Mouse (Mus musculus): ENCODE data around the gene 4933430I17Rik. TPM values are rescaled to one million over a fixed set of nuclear protein-coding genes. Genes with fewer than 3 reads are reported as not detected.

4933430I17Rik gene
- polyA plus RNA-seq (2014; fragmentation: Illumina TruSeq; extraction: RNeasy Lipid Tissue Mini Kit (QIAGEN cat#74804); ENCODE audit: insufficient read depth, low read depth, low replicate concordance) = not detected

DNA sequence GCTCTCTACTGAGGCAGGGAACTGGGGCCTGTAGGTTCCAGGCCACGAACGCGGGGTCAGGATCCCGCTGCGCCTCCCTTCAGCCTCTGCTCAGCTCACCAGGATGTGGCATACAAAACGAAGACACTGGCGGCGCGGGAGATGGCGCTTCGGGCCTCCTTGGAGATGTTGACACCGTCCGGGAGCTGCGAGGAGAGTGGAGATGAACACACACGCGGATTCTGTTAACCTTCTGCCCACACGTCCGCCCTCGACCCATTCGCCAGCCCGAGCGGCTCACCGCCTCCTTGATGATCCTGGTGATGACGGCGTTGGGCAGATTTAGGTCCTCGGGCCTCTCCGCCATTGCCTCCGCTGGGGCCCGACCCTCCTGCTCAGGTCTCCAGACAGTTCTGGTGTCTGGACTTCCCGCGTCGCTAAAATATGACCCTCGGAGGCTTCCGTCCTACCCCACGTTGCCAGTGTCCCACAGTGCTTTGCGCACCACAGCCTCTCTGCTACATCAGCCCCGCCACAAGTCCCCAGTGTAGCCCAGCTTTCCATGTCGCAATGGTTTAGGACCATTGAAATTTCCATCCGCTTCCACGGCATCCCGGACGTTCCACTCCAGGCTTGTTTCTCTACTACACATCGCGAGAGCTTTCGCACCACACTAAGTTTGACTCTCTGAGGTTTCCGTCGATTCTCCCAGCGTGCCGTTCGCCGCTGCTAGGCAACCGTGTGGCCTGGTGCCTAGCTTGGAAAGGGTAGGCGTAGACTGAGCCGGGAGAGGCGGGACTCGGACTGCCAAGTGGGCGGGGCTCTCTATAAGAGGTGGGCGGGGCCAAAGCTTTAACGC lies at the start of gene 4933430I17Rik, which contains the start of gene Pole3:
Gene 4933430I17Rik, plus strand, starts transcription at position 719 of the 838 bp plus-strand sequence.
Gene Pole3, minus strand, starts transcription at position 418 of the 838 bp plus-strand sequence.

GRCm38 (mm10) chr4:62479937-62480708 lies 45.0 kb upstream of the 4933430I17Rik start, which contains the start of gene Bspry:
Gene Bspry, plus strand, starts transcription at chr4:62480053.

DNA sequence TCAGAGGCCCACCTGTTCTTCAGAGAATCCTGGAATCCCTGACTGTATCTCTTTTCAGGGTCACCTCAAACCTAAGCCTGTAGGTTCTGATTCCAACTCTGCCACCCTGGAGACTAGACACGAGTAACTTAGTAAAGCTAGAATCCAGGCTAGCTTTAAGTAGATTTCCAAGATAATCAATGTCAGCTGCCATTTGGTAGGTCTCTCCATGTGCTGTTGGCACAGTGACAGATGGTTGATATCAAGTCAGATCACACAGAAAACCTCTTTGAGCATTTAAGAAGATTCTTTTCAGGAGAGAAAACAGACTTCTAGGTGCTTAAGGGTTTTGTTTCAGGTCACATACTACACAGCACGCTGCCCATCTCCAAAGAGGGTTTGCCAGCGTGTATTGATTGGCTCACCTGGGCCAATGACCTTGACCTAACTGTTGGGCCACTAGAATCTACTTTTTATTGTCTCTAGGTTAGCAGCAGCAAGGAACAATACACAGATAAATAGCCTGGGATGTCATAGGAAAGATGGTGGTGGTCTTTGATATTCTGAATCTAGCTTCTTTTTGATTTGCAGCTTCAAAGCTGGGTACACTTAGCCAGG lies 21.7 kb upstream of the 4933430I17Rik start, which contains the start of gene Hdhd3:
Gene Hdhd3, minus strand, starts transcription at position 94 of the 597 bp plus-strand sequence.

GRCm38 (mm10) chr4:62519849-62520233 lies 5.3 kb upstream of the 4933430I17Rik start, which contains the start of gene Alad:
Gene Alad, minus strand, starts transcription at chr4:62519918.

GRCm38 (mm10) chr4:62559797-62560329 lies 34.7 kb downstream of the 4933430I17Rik start, which contains the start of gene Rgs3:
Gene Rgs3, plus strand, starts transcription at chr4:62559847.

Other genes starting within 250 kb of the 4933430I17Rik start
- gene Fkbp15, start 164.8 kb upstream of the 4933430I17Rik start, polyA plus RNA-seq (2014; fragmentation: Illumina TruSeq; extraction: RNeasy Lipid Tissue Mini Kit (QIAGEN cat#74804); ENCODE audit: insufficient read depth, low read depth, low replicate concordance) = 19.1 TPM
- 30.8 TPM for gene Slc31a1, start 164.6 kb upstream of the 4933430I17Rik start, polyA plus RNA-seq (2014; fragmentation: Illumina TruSeq; extraction: RNeasy Lipid Tissue Mini Kit (QIAGEN cat#74804); ENCODE audit: insufficient read depth, low read depth, low replicate concordance)
- 70.6 TPM for gene Cdc26, start 116.7 kb upstream of the 4933430I17Rik start, polyA plus RNA-seq (2014; fragmentation: Illumina TruSeq; extraction: RNeasy Lipid Tissue Mini Kit (QIAGEN cat#74804); ENCODE audit: insufficient read depth, low read depth, low replicate concordance)
- 5.6 TPM for gene Prpf4, start 116.6 kb upstream of the 4933430I17Rik start, polyA plus RNA-seq (2014; fragmentation: Illumina TruSeq; extraction: RNeasy Lipid Tissue Mini Kit (QIAGEN cat#74804); ENCODE audit: insufficient read depth, low read depth, low replicate concordance)
- not detected for gene Rnf183, start 90.1 kb upstream of the 4933430I17Rik start, polyA plus RNA-seq (2014; fragmentation: Illumina TruSeq; extraction: RNeasy Lipid Tissue Mini Kit (QIAGEN cat#74804); ENCODE audit: insufficient read depth, low read depth, low replicate concordance)
- 3.5 TPM for gene Wdr31, start 54.5 kb upstream of the 4933430I17Rik start, polyA plus RNA-seq (2014; fragmentation: Illumina TruSeq; extraction: RNeasy Lipid Tissue Mini Kit (QIAGEN cat#74804); ENCODE audit: insufficient read depth, low read depth, low replicate concordance)
- gene Bspry, start 45.3 kb upstream of the 4933430I17Rik start, polyA plus RNA-seq (2014; fragmentation: Illumina TruSeq; extraction: RNeasy Lipid Tissue Mini Kit (QIAGEN cat#74804); ENCODE audit: insufficient read depth, low read depth, low replicate concordance) = 11.4 TPM
- gene Hdhd3, start 21.9 kb upstream of the 4933430I17Rik start, polyA plus RNA-seq (2014; fragmentation: Illumina TruSeq; extraction: RNeasy Lipid Tissue Mini Kit (QIAGEN cat#74804); ENCODE audit: insufficient read depth, low read depth, low replicate concordance) = 9.1 TPM
- gene Alad, start 5.5 kb upstream of the 4933430I17Rik start, polyA plus RNA-seq (2014; fragmentation: Illumina TruSeq; extraction: RNeasy Lipid Tissue Mini Kit (QIAGEN cat#74804); ENCODE audit: insufficient read depth, low read depth, low replicate concordance) = 57.1 TPM
- 31.4 TPM for gene Pole3, start 301 bp upstream of the 4933430I17Rik start, polyA plus RNA-seq (2014; fragmentation: Illumina TruSeq; extraction: RNeasy Lipid Tissue Mini Kit (QIAGEN cat#74804); ENCODE audit: insufficient read depth, low read depth, low replicate concordance)
- gene Rgs3, start 34.5 kb downstream of the 4933430I17Rik start, polyA plus RNA-seq (2014; fragmentation: Illumina TruSeq; extraction: RNeasy Lipid Tissue Mini Kit (QIAGEN cat#74804); ENCODE audit: insufficient read depth, low read depth, low replicate concordance) = 37.7 TPM